Mouse (Mus musculus): ENCODE measurements at regions not wholly inside any gene's neighbourhood (a gene's known extent, or its start where the extent isn't known, plus 50 kb on each side); places are given as distances from the start of the nearest gene placed in this dataset.
"Not testable (repeated sequence)": the region's sequence is repeated elsewhere in the genome, so short reads cannot be mapped to it uniquely, and the experiment has no call there.

- DNase-seq (ENCODE audit: low spot score) = no peak
Measured at GRCm38 (mm10) chr12:77854281-77855075, 339.6 kb upstream of the Gm6657 start.

- no peak for DNase-seq (ENCODE audit: low spot score)
Measured at GRCm38 (mm10) chr12:77855796-77856195, 338.2 kb upstream of the Gm6657 start.

DNA sequence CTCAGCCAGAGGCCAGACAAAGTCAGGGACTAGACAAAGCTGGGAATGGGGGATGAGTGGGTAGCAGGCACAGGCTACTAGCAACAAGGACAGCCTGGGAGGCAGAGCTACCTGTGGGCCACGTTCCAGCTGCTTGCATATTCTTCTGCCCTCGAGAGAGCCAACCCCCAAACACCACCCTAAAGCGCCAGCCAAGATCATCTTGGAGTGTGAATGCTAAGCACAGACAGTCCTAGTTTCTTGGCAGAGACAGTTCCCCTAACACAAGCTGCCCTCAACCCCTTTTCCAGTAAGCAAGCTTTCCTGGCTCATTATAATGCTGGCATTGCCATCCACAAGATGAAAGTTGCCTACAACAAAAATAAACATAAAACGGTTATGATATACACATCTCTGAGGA is 336.8 kb upstream of the Gm6657 start:
- no peak for DNase-seq (ENCODE audit: low spot score)

DNA sequence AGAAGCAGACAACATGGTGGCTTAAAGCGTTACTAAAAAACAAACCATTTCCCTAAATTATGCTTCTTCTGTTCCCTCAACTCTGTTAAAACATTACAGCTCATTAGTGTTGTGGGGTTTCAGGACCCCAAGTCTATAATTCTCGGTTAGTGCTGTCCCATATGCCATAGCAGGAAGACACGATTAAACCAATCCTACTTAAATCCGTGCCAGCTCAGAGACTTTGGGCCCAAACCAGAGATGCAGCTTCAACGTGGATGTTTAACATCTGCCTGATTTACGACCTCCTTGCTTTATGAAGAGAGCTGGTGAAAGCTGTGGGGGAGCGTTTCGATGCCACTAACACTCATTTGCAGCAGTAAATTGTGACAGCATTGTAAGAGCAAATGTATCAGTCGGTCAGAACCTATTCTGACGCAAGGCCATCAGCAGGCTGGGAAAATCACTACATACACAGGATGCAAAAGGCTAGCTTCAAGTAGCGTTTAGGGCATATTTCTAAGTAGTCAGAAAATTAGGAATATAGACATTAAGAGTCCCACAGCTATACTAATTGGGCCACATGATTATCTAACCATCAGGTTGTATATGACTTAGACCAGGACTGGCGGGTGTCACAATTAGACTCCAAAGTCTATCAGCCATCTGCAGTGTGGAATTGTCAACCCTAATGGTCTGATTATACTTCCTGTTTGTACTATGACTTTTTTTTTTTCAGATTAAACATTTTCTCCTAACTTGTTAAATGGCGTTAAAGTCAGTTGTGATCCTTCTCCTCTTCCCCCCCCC is 333.1 kb upstream of the Gm6657 start:
- no peak for DNase-seq (ENCODE audit: low spot score)

- DNase-seq (ENCODE audit: low spot score) = no peak
Measured at GRCm38 (mm10) chr12:77867947-77868495, 326.0 kb upstream of the Gm6657 start.

GRCm38 (mm10) chr12:77869296-77869695 is 324.7 kb upstream of the Gm6657 start:
- no peak for DNase-seq (ENCODE audit: low spot score)

DNA sequence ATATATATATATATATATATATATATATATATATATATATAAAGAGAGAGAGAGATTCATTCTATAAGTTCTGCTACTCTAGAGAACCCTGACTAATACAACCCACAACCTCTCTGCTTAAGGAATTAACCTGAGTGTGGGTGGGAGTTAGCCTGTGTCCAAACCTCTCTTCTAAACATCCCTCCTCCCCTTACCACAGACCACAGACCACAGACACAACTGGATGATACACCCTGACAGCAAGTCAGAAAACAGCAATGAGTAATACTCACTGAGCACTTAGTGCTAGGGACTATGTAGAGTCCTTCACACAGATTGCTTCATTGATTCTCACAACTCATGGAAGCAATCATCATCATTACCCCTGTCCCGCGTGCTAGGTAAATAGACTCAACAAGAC is 306.7 kb upstream of the Gm6657 start:
- DNase-seq (ENCODE audit: low spot score) = no peak

DNA sequence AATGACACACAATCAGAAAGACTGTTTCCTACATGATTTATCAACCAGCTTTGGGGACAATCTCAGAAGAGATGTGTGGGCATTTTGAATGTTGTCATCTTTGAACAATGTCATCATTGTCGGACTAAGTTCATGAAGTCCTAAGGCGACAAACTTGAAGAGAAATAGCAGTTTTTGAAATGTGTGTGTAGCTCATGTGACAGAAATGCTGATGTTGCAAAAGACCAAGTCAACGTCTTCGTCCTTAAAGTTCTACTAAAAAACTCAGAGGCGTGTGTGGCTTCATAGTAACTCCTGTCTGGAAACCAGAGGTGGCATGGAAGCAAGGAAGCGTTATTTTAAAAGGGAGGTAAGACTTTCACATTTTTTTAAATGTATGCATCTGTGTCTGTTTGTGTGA is 302.6 kb upstream of the Gm6657 start:
- no peak for DNase-seq (ENCODE audit: low spot score)

- no peak for DNase-seq (ENCODE audit: low spot score)
Measured at GRCm38 (mm10) chr12:77894238-77894637, 299.8 kb upstream of the Gm6657 start.

DNA sequence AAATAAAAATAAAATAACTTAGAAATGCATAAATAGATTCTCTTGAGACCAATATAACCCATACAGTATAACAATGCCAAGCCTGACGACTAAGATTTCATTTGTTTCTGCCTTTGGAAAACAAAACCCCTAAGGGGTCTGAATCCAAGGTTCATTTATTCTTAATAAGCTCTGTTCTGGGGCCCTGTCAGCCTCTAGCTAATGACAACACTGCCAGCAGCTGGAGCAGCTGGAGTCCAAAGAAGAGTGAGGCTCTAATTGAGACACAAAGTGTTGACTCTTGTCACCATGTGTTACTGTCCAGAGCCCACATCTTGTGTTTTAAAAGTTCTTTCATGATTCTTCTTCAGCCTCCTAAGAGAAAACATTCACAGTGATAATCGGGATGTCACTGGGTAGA is 298.5 kb upstream of the Gm6657 start:
- DNase-seq (ENCODE audit: low spot score) = no peak

DNA sequence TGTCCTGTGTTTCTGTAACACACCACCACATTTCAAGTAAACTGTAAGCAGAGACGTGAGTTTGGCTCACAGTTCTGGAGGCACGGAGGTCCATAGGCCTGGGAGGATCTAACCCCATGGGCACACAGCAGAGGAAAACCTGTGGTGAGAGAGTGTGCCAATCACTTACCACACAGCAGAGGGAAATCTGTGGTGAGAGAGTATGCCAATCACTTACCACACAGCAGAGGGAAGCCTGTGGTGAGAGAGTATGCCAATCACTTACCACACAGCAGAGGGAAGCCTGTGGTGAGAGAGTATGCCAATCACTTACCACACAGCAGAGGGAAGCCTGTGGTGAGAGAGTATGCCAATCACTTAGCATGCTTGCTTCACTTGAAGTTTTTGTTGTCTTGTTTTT is 295.1 kb upstream of the Gm6657 start:
- DNase-seq (ENCODE audit: low spot score) = not testable (repeated sequence)

DNA sequence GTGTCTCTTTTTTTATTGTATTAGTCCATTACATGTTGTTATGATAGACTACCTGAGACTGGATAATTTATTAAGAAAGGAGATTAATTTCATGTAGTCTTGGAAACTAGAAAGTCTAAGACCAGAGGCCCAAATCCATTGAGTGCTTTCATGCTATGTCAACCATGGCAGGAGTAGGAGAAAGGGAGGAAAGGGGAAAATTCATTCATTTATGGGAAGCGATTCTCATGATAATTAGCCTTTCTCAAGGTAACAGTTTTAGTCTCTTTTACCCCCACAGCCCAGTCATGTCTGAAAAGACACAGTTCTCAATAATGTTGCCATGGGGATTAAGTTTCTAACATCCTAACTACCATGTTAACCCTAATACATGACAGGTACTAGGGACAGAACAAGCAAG is 292.8 kb upstream of the Gm6657 start:
- no peak for DNase-seq (ENCODE audit: low spot score)

DNA sequence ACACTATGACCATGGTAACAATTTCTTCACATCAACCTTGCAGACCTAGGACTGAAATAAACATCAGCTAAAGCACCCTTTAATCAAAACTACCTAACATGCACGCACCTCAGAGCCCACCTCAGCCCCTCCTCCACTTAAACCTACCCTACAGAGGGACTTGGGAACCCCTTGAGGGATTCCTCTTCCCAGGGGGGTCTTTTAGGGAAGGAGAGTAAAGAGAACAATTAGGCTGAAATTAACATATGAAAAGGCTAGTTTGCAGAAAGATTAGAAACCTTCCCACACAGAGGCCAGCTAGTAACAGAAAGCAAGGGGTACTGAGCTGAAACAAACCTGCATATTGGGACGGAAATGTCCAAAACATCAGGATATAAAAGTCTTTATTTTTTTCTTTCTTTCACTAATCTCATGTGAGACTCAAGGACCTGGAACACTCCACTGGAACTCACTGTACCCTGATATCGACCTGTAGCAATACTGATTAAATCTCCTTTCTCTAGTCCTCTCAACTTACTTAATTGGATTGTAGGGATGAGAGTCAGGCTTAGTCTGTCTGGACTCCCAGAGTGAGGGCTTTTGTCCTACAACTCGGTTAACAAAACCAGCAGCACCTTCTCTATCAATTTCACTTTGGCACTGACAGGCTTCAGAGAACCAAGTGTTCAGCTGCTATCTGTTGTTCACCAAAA is 281.0 kb upstream of the Gm6657 start:
- no peak for DNase-seq (ENCODE audit: low spot score)

- no peak for DNase-seq (ENCODE audit: low spot score)
Measured at GRCm38 (mm10) chr12:77928729-77929128, 265.3 kb upstream of the Gm6657 start.

DNA sequence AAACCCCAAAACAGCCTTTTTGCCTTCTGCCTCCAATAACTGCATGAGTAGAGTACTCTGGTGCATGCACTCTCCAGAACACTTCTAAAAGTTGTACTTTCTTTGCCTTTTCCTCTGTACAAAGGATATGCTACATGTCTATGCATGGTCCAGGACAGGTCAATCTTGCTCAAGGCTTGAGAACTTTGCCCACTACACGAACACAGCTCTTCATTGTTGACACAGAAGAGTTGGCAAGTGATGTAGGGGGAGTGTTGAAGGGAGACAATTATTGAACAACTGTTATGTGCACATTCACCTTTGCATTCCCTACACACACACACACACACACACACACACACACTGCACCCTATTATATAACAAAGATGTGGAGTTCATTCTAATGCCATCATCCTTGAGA is 264.5 kb upstream of the Gm6657 start:
- DNase-seq (ENCODE audit: low spot score) = no peak

- no peak for DNase-seq (ENCODE audit: low spot score)
Measured at GRCm38 (mm10) chr12:77943960-77944359, 250.1 kb upstream of the Gm6657 start.

DNA sequence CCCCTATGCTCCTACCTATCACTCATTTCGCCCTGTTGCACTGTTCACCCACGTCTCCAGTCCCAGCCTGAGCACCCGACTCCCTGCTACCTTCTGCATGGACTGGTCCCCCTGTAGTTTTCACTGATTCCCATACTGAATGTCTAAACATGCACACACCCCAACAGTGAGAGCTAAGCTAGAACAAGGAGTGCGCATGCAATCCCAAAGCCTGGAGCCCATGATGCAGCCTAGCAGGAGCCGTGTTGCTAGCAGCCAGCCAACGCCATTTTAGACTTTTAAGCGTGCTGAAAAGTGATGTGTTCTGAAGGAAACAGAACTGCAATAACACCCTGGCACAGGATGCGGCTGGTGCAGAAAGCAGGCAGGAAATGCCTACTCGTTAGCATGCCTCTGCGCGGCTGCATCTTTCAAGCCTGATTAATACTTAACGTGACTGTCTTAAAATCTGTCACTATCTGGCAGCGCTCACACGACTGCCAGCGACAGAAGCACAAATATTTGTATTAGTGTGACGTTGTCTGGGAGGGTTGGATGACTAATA is 244.5 kb upstream of the Gm6657 start:
- DNase-seq (ENCODE audit: low spot score) = no peak

GRCm38 (mm10) chr12:77952492-77952891 is 241.6 kb upstream of the Gm6657 start:
- no peak for DNase-seq (ENCODE audit: low spot score)

DNA sequence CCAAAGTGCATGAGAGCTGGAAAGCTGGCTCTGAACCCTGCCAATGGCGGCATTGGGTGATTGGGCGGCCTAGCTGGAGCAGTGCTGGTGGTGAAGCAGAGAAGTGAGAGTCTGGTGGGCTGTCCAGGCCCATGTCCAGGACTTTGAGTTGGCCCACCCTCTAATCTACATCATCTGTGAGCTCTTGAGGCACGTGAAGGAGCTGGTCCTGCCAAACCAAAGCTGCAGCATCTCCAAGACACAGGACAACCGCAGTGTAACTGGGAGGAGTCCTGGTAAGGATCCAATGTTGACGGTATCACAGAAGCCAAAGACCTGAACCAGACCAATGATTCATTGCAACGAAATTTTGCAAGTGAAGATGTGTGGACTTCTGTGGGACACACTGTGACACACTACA is 231.4 kb upstream of the Gm6657 start:
- no peak for DNase-seq (ENCODE audit: low spot score)

- no peak for DNase-seq (ENCODE audit: low spot score)
Measured at GRCm38 (mm10) chr12:77968543-77968942, 225.5 kb upstream of the Gm6657 start.

- no peak for DNase-seq (ENCODE audit: low spot score)
Measured at GRCm38 (mm10) chr12:77970026-77970425, 224.0 kb upstream of the Gm6657 start.

- no peak for DNase-seq (ENCODE audit: low spot score)
Measured at GRCm38 (mm10) chr12:77972165-77972564, 221.9 kb upstream of the Gm6657 start.
